Mouse (Mus musculus) NIH3T3 (cell line): ENCODE results near the gene Ncbp3.

Experiments
- DNase-seq: peaks from one replicate; pipeline ENCODE4 v3.0.0-alpha.2; 2012; ENCODE audit warnings: low read depth

The Ncbp3 gene

DNA sequence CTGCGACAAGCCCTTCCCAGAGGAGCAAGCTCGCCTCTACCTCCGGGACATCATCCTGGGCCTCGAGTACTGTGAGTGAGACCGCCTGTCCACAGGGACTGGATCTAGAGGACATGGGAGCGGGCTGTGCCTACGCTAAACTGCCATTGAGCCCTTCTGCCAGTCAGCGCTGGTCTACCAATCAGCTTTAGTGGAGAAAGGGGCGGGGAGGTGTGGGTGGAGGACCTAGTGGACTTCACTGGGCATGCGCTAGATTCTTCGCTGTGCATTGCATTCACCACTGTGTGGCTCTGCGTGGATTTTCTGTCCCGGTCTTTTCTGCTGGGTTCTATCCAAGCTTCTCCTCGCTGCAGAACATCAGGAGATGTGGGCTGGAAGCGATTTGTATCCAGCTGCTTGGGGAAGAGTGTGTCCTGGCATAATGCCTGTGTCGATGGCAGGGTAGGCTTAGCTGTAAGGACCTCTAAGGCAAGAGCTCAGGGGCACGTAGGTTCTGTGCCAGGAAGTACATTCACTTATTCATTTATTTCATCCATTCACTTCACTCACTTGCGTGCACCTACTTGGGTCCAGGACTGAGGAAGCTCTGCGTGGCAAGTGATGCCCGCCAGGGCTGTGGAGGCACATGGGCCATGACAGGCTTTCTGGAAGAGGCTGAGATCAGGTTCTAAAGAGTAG is 16.6 kb upstream of the Ncbp3 start:
- DNase-seq = no peak

DNA sequence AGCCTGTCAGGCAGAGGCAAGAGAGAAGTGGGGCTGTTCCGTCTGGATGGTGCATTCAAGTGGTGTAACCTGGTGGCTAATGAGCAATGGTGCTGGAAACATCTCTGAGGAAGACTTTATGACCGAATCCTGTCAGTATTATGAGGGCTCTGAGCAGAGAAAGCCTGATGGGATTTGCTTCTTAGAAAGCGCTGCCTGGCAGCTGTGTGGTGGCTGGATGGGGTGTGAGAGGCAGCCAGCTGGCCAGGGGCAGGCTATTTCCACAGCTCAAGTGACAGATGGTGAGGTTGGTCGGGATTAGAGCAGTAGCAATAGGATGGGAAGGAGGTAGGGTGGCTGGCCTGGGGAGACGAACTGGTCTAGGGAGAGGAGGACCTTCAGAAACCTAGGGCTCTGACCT is 16.0 kb upstream of the Ncbp3 start:
- DNase-seq = no peak

DNA sequence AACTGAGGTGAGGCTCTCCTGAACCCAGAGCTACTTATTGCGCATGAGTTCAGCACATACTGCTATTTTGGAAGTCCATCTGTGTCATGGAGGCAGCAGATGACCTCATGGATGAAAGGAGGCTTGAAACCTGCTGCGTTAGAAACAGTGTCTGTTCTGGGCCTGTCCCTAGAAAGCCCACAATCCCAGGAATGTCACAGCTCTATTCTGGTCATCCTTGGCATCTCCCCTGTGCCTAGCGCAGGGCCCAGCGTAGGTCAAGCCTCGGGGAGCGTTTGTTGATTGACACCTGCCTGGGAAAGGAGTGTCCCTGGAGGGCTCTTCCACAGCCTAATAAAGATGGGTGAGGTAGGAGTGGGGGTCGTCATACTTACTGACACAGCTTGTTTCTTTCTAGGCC is 11.5 kb upstream of the Ncbp3 start:
- DNase-seq = no peak

DNA sequence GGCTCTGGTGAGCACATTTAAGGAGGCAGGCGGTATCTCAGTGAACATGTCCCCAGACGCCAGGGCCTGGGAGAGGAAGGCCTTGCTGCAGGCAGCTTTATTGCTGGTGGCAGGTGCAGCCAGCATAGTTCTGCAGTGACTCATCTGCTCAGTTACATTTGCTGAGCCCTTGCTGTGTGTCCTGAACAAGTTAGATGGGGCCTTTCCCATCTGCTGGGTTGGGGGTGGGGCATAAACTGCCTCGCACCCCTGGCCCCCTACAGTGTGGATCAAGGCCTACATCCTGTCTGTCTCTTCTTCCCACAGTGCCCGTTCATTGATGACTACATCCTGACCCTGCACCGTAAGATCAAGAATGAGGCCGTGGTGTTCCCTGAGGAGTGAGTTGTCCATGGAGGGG is 10.7 kb upstream of the Ncbp3 start:
- DNase-seq = peak; percentile 48

DNA sequence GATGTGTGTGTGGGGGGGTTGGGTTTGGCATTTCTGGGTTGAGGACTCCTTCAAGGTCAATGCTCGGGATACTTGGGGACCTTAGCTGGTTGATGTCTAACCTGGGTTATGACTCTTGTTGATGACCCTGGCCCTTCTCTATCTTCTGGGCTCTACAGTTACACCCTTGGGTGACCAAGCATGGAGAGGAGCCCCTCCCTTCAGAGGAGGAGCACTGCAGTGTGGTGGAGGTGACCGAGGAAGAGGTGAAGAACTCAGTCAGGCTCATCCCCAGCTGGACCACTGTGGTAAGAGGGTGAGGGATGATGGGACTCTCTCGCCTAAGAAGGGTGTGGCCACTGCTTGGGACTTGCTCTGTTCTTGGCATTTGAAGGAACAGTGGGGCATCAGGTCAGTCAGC is 9.9 kb upstream of the Ncbp3 start:
- DNase-seq = no peak

DNA sequence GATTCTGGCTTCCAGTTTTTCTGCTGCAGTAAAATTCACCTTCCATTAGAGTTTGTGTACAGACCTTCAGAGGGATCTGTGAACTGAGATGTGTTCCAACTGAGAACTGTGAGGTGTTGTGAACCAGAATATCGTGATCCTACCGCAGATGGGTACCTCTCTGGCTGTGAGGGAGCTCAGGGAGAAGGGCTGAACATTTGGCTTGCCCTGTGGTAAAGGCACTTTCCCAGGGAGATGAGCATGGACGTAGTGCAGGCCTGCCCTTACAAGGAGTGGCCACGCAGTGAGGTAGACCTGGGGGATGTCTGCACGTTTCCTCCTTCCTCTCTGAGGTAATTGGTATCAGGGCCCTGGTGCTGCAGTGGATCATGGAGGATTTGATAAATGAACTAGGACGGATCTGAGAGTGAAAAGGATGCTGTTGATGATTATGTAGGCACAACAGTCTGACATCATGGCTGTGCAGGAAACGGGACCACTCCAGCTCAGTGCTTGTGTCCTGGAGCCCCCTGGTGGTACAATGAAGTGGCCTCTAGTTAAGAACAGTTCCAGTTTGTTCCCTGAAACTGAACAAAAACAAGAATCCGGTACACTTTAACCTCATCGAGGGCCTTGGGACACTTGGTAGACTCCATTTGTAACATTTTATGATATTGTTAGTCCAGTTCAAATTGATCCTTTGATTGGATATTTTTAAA is 8.3 kb upstream of the Ncbp3 start:
- peak; percentile 87 for DNase-seq

DNA sequence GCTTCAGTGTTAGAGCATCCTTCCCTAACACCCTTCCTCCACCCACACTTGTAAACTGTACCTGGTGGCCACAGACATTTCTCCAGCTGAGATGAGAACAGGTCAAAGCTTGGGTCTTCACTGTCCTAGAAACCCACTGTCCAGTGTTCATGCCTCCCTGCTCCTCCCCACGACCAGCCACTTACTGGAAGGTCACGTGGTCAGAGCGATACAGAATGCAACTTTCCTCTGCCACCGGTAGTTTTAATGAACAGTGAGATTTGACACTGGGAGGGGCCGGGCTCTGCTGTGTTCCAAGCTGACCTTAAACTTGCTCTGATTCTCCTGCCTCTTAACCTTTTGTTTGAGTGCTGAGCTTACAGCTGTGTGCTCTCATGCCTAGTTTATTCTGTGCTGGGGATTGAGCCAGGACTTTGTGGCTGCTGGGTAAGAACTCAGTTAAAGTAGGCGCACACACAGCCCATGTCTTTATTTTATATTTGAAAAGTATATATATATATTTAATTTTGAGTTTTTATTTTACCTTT is 3.3 kb upstream of the Ncbp3 start:
- no peak for DNase-seq

DNA sequence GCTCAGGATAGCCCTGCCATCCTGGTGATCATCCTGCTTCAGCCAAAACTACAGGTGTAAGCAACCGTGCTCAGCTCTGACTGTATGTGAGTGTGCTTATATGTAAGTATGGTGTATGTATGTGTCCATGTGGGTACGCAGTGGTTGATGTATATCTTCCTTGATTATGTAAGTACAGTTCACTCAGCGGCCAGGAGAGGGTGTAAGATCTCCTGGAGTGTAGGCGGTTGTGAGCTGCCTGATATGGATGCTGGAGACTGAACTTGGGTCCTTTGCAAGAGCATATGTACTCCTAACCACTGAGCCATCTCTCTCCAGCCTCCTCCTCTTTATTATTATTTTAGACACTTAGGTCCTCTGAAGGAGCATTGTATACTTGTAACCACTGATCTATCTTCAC is 2.8 kb upstream of the Ncbp3 start:
- DNase-seq = no peak

DNA sequence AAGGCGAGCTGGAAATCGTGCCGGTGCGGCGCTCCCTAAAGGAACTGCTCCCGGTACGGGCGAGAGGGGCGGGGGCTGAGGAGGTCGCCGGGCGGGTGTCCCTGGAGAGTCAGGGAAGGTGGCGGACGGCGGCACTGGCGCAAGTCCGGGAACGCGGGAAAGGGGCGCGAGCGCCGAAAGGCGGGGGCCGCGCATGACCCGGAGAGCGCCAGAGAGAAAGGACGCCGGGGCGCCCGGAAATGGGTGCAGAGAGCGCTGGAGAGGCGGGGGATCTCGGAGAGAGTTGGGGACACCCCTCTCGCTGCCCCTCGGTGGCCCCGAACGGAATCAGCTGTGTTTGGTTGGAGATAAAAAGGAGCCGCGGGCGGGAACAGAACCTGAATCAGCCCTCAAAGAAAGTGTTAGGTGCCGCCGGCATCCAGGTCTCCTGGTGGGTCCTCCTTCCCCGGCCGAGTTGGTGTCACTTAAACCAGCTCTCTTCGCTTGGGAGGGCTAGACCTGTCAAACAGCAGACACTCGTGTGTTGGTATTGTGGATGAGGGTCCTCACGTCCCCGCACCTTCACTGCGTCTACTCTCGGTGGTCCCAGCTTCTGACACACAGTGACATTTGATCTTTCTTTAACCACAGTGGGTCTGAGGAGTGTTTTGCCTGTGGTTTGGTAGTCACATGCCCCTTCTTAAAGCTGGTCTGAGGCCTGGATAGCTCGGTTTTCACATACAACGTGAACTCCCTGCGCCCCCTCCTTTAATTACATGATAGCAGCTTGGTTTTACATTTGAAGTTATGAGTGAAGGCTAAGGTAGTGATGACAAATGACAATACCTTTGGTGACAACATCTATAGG is 670 bp downstream of the Ncbp3 start:
- DNase-seq = peak; percentile 17

DNA sequence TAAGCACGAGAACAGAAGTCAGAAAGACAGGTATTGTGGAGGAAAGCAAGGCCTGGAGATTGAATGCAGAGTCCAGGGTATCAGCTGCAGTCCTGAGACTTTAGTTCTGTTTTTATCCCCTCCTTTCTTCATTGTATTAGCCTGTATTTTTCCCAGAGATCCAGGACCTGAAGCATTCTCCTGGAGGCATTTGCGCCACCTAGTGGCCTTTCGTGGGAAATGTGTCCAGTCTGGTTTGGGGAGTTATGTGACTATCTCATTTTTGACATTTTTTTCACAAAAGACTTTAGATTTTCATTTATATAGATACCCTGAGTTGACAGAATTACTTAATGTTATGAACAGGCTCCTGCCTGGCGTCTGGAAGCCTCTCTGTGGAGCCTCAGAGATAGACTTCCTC is 1.8 kb downstream of the Ncbp3 start:
- peak; percentile 95 for DNase-seq

DNA sequence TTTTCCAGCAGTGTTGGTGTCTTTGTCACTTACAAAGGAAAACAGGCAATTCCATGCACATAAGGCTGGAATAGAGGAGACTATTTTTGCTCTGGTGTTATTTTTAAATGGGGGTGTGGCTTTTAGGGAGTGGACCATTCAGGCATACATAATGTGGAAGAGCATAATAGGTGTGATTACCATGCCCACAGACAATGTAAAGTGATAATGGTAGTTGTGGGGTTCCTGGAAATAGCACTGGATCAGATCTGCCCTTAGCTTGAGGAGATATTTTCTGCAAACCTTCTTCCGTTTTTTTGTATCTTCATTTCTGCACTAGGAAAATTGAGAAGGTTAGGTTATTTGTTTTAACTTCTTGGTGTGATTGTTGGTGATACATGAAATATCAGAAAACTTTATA is 5.2 kb downstream of the Ncbp3 start:
- DNase-seq = no peak

DNA sequence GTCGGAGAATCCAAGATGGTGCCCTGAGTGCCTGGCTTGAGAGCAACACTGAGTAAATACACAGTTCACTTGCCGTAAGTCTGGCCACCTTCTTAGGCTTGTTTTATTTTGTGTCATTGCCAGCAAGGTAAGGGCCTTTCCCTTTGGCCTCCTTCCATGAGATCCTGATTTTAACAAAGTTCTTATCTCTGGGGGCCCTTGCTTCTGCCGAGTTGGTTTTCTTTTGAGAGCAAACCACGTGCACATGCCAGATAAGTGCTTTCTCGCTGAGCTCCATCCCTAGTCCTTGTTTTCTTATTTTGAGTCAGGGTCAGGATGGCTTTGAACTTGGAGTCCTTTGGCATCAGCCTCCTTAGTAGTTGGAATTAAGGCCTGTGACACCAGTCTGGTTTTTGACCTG is 10.1 kb downstream of the Ncbp3 start:
- no peak for DNase-seq

DNA sequence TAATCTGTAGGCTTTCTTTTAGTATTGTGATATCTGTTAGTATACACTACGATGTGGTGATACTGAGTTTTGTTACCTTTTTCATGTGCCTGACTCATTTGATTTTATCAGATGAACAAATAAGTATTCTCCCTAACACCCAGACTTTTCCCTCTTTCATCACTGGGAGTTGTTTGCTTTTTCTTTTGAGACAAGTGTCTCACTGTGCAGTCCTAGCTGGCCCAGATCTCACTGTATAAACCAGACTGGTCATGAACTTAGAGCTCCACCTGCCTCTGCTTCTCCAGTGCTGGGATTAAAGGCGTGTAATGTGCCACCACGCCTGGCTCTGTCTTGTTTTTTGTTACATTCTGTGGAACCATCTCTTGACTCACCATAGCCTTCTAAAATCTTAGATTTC is 12.0 kb downstream of the Ncbp3 start:
- DNase-seq = no peak

DNA sequence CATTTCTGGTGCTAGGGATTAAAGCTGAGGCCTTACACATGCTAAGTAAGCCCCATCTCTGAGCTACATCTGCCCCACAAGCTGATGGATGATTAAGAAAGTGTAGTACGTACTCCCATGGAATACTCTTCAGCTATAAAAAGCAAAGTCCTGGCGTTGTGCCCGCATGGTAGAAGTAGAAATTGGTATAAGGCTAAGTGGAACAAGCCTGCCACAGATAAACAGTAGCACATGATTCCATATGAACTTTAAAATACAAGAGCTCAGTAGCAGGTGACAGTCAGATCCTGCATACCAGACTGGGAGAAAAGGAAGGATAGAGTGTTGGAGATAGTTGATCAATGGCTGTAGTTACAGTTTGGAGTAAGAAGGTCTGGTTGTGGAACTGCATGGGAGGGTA is 13.8 kb downstream of the Ncbp3 start:
- no peak for DNase-seq

DNA sequence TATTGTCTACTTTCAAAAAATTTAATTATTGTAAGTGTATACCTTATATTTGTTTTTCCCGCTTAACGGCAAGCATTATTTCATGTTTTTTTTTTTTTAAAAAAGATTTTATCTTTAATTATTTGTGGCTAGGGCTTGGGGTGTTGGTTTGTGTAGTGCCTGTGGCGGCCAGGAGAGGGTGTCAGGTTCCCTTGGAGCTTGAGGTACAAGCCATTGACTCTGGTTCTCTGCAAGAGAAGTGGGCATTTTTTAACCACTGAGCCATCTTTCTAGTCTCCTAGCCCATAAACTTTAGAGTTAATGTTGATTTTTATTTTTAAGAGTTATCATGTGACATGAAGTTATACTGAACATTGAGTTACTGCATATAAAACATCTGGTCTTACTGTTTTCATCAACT is 24.3 kb downstream of the Ncbp3 start:
- peak; percentile 65 for DNase-seq

DNA sequence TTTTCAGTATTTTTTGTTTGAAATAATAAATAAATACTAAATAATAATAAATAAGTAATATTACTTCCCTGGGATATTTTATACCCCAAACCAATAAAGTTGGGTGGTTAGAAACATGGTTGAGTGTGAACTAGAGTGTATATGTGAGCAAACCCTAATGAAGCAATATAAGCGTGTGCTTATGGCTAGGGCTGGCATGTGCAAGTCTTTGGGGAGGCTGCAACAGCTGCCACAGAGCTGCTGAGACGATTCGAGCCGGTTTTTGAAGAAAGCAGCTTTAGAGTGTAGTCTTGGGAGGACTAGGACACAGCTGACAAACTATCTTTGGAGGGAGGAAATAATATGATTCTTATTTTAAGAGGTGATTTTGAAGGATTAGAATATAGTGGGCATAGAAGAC is 28.7 kb downstream of the Ncbp3 start:
- no peak for DNase-seq

DNA sequence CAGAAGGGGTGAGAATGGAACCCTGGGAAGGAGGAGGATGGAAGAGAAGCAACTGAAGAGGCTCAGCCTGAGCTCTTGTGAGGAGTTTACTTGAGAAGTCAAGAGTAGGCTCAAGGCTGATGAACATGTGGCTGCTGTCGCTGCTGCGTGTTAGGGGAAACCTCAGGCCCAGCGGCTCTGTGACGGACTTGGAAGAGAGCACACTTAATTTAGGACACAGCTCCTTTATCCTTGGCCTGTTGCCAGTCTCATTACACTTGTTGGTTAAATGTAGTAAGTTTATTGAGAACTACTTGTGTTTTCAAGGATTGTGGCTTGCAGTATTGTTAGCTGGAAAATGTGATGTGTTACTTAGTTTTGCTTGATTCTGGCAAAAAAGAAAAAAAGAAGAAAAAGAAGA is 29.1 kb downstream of the Ncbp3 start:
- DNase-seq = no peak

DNA sequence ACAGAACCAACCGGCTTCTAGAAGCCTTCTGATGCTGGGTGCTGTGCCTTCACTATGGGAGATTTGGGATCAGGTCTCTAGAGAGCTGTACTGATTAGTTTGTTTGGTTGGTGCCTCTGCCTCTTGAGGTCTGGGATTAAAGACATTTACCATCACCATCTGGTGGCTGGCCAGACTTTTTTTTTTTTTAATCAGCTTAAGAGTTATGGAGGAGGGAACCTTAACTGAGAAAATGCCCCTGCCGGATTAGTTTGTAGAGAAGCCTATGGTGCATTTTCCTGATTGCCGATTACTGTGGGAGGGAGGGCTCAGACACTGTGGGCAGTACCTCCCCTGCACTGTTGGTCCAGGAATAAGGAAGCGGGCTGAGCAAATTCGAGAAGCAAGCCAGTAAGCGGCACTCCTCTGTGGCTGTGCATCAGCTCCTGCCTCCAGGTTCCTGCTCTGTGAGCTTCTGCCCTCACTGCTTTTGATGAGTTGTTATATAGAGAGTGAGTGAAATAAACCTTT is 29.7 kb downstream of the Ncbp3 start:
- DNase-seq = no peak

DNA sequence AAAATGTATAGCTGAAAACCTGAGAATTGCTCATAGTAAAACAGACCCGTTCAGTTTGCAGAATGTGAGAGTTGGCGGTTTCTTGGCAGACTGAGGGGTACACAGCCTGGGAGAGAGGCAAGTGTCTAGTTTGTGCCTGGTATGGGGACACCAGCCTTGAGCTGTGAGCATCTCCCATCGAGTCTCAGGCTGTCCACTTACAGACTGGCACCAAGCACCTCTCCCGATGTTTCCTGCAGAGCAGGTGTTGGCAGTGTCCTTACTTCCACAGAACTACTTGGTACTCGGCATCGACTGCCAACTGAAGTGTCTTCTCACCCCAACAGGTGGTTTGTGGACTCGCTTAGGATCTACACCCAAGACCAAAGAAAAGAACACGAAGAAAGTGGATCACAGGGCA is 31.0 kb downstream of the Ncbp3 start:
- DNase-seq = no peak

DNA sequence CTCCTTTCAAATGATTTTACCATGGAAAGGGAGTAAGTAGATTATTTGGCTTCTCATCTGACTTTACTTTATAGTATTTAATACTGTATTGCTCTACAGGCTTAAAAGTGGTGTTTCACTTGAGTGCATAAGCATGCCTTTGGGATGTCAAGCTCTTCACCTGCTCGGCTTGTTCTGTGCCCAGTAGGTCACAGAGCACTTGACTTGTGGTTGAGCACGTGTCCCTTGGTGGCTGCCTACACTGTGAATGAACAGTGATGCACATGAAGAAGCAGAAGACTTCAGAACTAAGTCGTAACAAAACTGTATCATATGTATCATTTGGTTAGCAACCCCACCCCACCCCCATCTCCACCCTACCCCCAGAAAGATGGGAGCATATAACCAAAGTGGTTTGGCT is 32.7 kb downstream of the Ncbp3 start:
- DNase-seq = no peak

DNA sequence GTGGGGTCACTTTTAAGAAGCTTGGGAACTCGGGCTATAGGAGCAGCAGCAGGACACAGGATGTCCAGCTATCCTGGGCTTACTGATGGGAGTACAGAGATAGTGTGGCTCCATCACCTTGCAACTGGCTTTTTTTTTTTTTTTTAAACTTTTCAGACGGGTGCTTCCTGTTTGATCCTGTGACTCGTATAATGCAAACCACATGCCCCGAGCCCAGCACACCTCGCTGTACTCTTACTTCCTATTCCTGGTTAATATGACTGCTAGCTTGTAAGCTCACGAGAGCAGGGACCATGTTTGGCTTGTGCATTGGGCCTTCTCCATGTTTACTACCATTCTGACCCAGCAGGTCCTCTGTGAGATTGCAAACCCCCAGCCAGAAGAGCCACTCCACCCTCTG is 36.7 kb downstream of the Ncbp3 start:
- peak; percentile 30 for DNase-seq

DNA sequence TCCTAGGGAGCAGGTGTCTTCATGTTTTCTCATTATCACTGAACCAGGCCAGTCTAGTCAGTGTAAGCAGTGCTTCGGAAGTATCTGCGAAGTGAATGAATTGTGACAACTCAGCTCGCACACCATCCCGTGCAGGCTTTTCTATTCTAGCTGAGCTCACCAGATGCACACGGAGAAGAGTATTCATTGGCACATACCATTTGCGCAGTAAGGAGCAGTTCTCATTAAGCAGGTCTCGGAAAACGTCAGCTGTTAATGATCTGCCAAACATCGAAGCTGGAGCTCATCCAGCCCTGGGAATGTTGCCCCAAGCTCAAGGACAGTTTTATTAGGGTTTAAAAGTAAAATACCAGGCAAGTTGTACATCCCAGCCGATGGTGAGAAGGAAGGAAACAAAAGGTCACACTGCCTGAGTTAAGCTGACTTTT is 37.2 kb downstream of the Ncbp3 start:
- DNase-seq = peak; percentile 11

DNA sequence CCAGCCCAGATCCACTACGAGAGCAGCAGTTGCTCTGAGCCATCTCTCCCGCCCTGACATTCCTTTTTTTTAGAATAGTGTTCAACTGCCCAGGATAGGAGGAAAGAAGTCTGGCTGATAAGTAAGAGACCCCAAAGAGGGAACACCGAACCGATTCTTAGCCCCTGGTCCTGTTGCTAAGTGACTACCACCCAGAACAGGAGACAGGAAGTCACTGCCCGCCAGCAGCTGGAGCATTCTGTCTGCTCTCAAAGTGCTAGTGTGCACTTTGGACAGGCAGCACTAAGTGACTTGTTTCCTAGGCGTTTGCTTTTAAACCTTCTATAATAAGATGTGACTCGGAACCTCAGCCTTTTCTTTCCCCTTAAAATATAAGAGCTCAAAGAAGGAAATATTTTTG is 37.8 kb downstream of the Ncbp3 start:
- no peak for DNase-seq
